In genomic region chr4:141044816-141045215, GRCm38 (mm10) we compare ENCODE assay signal across 9 mouse cellular contexts. TPM values are rescaled to one million over a fixed set of nuclear protein-coding genes. Genes with fewer than 3 reads are reported as not detected.
DNase-seq lines count a peak whose midpoint lies in the region; ATAC-seq and TF ChIP-seq lines count a peak whose summit lies in the region.
"Had no signal": no experiment of that assay in that cellular context is flagged by ENCODE, and none has a peak within 500 bp of the region (broad histone marks: within the 10 kb centered on the region; RNA-seq: fewer than 3 reads in every experiment).

No protein-coding gene starts in this region.

- 0 out of 2 replicates have a peak, but pooled peaks cover 1% of the 10 kb centered on the region for H3K36me3 ChIP-seq in small intestine, adult 2 months (ENCODE audit: control insufficient read depth, insufficient read depth, low read length)
- H3K36me3 ChIP-seq: liver, embryonic 15.5 days had no signal

- H3K27ac ChIP-seq in cerebellum, adult 2 months (ENCODE audit: insufficient read depth, low read length) = no peak overlapping the region
- H3K27ac ChIP-seq in embryonic fibroblast, embryonic 13.5 days (ENCODE audit: insufficient read depth, low read length) = no peak overlapping the region
- H3K27ac ChIP-seq in small intestine, adult 2 months (ENCODE audit: insufficient read depth, low read depth, low read length) = no peak overlapping the region
- H3K27ac ChIP-seq: liver, embryonic 15.5 days had no signal

- no peaks in the 10 kb centered on the region for H3K4me1 ChIP-seq in cerebellum, adult 2 months (ENCODE audit: control insufficient read depth, insufficient read depth, low read length)
- H3K4me1 ChIP-seq in embryonic fibroblast, embryonic 13.5 days (ENCODE audit: control insufficient read depth, insufficient read depth, low read length) = no peaks in the 10 kb centered on the region
- H3K4me1 ChIP-seq in small intestine, adult 2 months (ENCODE audit: control insufficient read depth, insufficient read depth, insufficient read length, low read length) = no peaks in the 10 kb centered on the region

- ATAC-seq in cerebellum, adult (ENCODE audit: insufficient number of reproducible peaks, low FRiP score, low TSS enrichment) = no peak

- DNase-seq in cerebellum, adult 2 months = peak; percentile 44 to 58
- DNase-seq in urinary bladder, postnatal 25 days (ENCODE audit: low spot score) = peak; percentile 55
- no peak for DNase-seq in urinary bladder, postnatal 10 days (ENCODE audit: low spot score)
- peak; percentile 51 for DNase-seq in kidney, adult 9 months
- peak; percentile 83 to 89 for DNase-seq in lung, postnatal 4 days

- H3K27me3 ChIP-seq in cerebellum, adult 2 months (ENCODE audit: control insufficient read depth, insufficient read depth, low read length) = no peaks in the 10 kb centered on the region
- no peaks in the 10 kb centered on the region for H3K27me3 ChIP-seq in small intestine, adult 2 months (ENCODE audit: control insufficient read depth, insufficient read depth, low read length)
- H3K27me3 ChIP-seq: liver, embryonic 15.5 days had no signal

- TF ChIP-seq POLR2A in cerebellum, adult 2 months (IDR thresholded peaks at IDR 0.05; ENCODE audit: borderline replicate concordance, insufficient read depth, low read length) = no peak
- TF ChIP-seq POLR2A in embryonic fibroblast, embryonic 13.5 days (IDR thresholded peaks at IDR 0.05; ENCODE audit: low read depth, low read length) = no peak
- no peak for TF ChIP-seq POLR2A in small intestine, adult 2 months (IDR thresholded peaks at IDR 0.05; ENCODE audit: low read depth, low read length)

- TF ChIP-seq CTCF in cerebellum, adult 2 months (IDR thresholded peaks at IDR 0.05; ENCODE audit: borderline replicate concordance, insufficient read depth, low read depth, low read length) = peak; percentile 82
- peak; percentile 89 for TF ChIP-seq CTCF in embryonic fibroblast, embryonic 13.5 days (IDR thresholded peaks at IDR 0.05; ENCODE audit: borderline replicate concordance, insufficient read depth, low read length)
- TF ChIP-seq CTCF in small intestine, adult 2 months (IDR thresholded peaks at IDR 0.05; ENCODE audit: extremely low read depth, insufficient read length, insufficient replicate concordance, low read depth, low read length) = peak; percentile 72

- H3K4me3 ChIP-seq in cerebellum, adult 2 months (replicated peaks; ENCODE audit: insufficient read depth, low read depth, low read length) = no peak overlapping the region
- no peak overlapping the region for H3K4me3 ChIP-seq in embryonic fibroblast, embryonic 13.5 days (ENCODE audit: insufficient read depth, low read length)
- no peak overlapping the region for H3K4me3 ChIP-seq in small intestine, adult 2 months (ENCODE audit: low read depth, low read length)
- H3K4me3 ChIP-seq: liver, embryonic 15.5 days had no signal

- WGBS in cerebellum, adult 2 months = 6% methylated on average over 8 of the region's 8 CpGs
- 26% methylated on average over 8 of the region's 8 CpGs for WGBS in small intestine, adult 2 months

RNA-seq across cellular contexts. Expression of gene Crocc, which starts 15.5 kb away (rescaled TPM):
- polyA plus RNA-seq in cerebellum, adult 2 months (2012; rRNA removed) = 39.4 and 41.3 TPM in 2 replicates
- polyA plus RNA-seq in embryonic fibroblast, embryonic 13.5 days (2011; ENCODE audit: insufficient read length, low read depth, missing spikeins) = 10.3 and 12.5 TPM in 2 replicates
- polyA plus RNA-seq in small intestine, adult 2 months (2012; rRNA removed) = 4.7 and 7.3 TPM in 2 replicates

RNA-seq across cellular contexts. Expression of gene Necap2, which starts 33.3 kb away (rescaled TPM):
- polyA plus RNA-seq in cerebellum, adult 2 months (2012; rRNA removed) = 66.3 and 68.7 TPM in 2 replicates
- 47.2 and 48.5 TPM in 2 replicates for polyA plus RNA-seq in embryonic fibroblast, embryonic 13.5 days (2011; ENCODE audit: insufficient read length, low read depth, missing spikeins)
- polyA plus RNA-seq in small intestine, adult 2 months (2012; rRNA removed) = 28.2 and 68.9 TPM in 2 replicates

RNA-seq across cellular contexts. Expression of gene Mfap2, which starts 34.6 kb away (rescaled TPM):
- 3.1 and 3.4 TPM in 2 replicates for polyA plus RNA-seq in cerebellum, adult 2 months (2012; rRNA removed)
- polyA plus RNA-seq in embryonic fibroblast, embryonic 13.5 days (2011; ENCODE audit: insufficient read length, low read depth, missing spikeins) = 108 and 200 TPM in 2 replicates
- 8.8 and 13.7 TPM in 2 replicates for polyA plus RNA-seq in small intestine, adult 2 months (2012; rRNA removed)

RNA-seq across cellular contexts. Expression of gene Spata21, which starts 43.3 kb away (rescaled TPM):
- 0.21 and 0.48 TPM in 2 replicates for polyA plus RNA-seq in cerebellum, adult 2 months (2012; rRNA removed)
- not detected in 2 replicates for polyA plus RNA-seq in embryonic fibroblast, embryonic 13.5 days (2011; ENCODE audit: insufficient read length, low read depth, missing spikeins)
- polyA plus RNA-seq in small intestine, adult 2 months (2012; rRNA removed) = not detected in 2 replicates
- polyA plus RNA-seq: liver, embryonic 15.5 days had no signal

RNA-seq across cellular contexts. Expression of gene Atp13a2, which starts 58.1 kb away (rescaled TPM):
- 194 and 198 TPM in 2 replicates for polyA plus RNA-seq in cerebellum, adult 2 months (2012; rRNA removed)
- 12.3 and 16.6 TPM in 2 replicates for polyA plus RNA-seq in embryonic fibroblast, embryonic 13.5 days (2011; ENCODE audit: insufficient read length, low read depth, missing spikeins)
- polyA plus RNA-seq in small intestine, adult 2 months (2012; rRNA removed) = 63.0 and 76.6 TPM in 2 replicates
